Mouse (Mus musculus) olfactory bulb, adult 2 months (tissue): Measurements from ENCODE around the gene Grtp1. TPM values are rescaled to one million over a fixed set of nuclear protein-coding genes. Genes with fewer than 3 reads are reported as not detected.

Experiments
- H3K27ac ChIP-seq: fragments of 200-500 bp; 2 replicates; pipeline ENCODE4 v1.5.1; 2012; ENCODE audit warnings: low read depth, low read length; ENCODE audit not compliant: insufficient read depth
- H3K4me1 ChIP-seq: fragments of 200-500 bp; 2 replicates; pipeline ENCODE4 v1.6.1; 2012; ENCODE audit warnings: low read length; ENCODE audit not compliant: control insufficient read depth, insufficient read depth
- H3K4me3 ChIP-seq: fragments of 200-500 bp; 2 replicates; pipeline ENCODE4 v1.5.1; 2012; ENCODE audit warnings: mild to moderate bottlenecking, low read depth, low read length, moderate library complexity; ENCODE audit not compliant: insufficient read depth
- CTCF ChIP-seq: fragments of 200-500 bp; IDR thresholded peaks from 2 replicates; pipeline ENCODE4 v1.5.1; 2012; ENCODE audit warnings: low read depth, mild to moderate bottlenecking, low read length, moderate library complexity; ENCODE audit not compliant: insufficient read depth
- POLR2A ChIP-seq: fragments of 200-500 bp; IDR thresholded peaks from 2 replicates; pipeline ENCODE4 v1.6.1; 2012; ENCODE audit warnings: mild to moderate bottlenecking, low read depth, low read length, moderate library complexity; ENCODE audit not compliant: insufficient read depth
- WGBS: fragments of 180-500 bp; shearing (Covaris S2); methylation state at CpG from one replicate; pipeline ENCODE4 v1.1.7; 2018; 5-methylcytosine and 5-hydroxymethylcytosine counted together
- polyA plus RNA-seq: library from polyadenylated mRNA; stranded (reverse); fragments of >200 nt; gene quantifications from 2 replicates; pipeline ENCODE4 v1.2.4, GENCODE M21; 2012; ENCODE audit warnings: low replicate concordance; ENCODE audit not compliant: missing spikeins, insufficient read depth, insufficient read length

Gene Grtp1
- polyA plus RNA-seq, 1 experiment, result not detected

- WGBS, result 57% methylated on average over 5 of the region's 5 CpGs
- Histone ChIP-seq H3K4me1 (peaks cover 6% of the 10 kb centered on the region), H3K4me3 (no peak overlapping the region), H3K27ac (no peak overlapping the region)
- no peak for TF ChIP-seq CTCF
- no peak for TF ChIP-seq POLR2A
Observed at GRCm38 (mm10) chr8:13206290-13206689, 5.9 kb upstream of the Grtp1 start.

- no peak overlapping the region for H3K27ac ChIP-seq
- peaks cover 11% of the 10 kb centered on the region for H3K4me1 ChIP-seq
- TF ChIP-seq CTCF, result no peak
- no peak for TF ChIP-seq POLR2A
- H3K4me3 ChIP-seq, result no peak overlapping the region
- WGBS, result 88% methylated on average over 5 of the region's 5 CpGs
Observed at GRCm38 (mm10) chr8:13205311-13205710, 4.9 kb upstream of the Grtp1 start.

- TF ChIP-seq CTCF (no peak), POLR2A (no peak)
- Histone ChIP-seq H3K4me1 (peaks cover 18% of the 10 kb centered on the region), H3K27ac (no peak overlapping the region), H3K4me3 (no peak overlapping the region)
- 72% methylated on average over 12 of the region's 12 CpGs for WGBS
Observed at GRCm38 (mm10) chr8:13204371-13205140, 4.1 kb upstream of the Grtp1 start.

GRCm38 (mm10) chr8:13203472-13203871 lies 3.1 kb upstream of the Grtp1 start:
- Histone ChIP-seq H3K27ac (no peak overlapping the region), H3K4me1 (peaks cover 14% of the 10 kb centered on the region), H3K4me3 (no peak overlapping the region)
- 82% methylated on average over 1 of the region's 1 CpGs for WGBS
- TF ChIP-seq POLR2A (no peak), CTCF (no peak)

GRCm38 (mm10) chr8:13202806-13203205 lies 2.4 kb upstream of the Grtp1 start:
- TF ChIP-seq CTCF (no peak), POLR2A (no peak)
- WGBS, result 89% methylated on average over 3 of the region's 3 CpGs

GRCm38 (mm10) chr8:13202041-13202440 lies 1.6 kb upstream of the Grtp1 start:
- Histone ChIP-seq H3K27ac (no peak overlapping the region), H3K4me1 (peaks cover 14% of the 10 kb centered on the region), H3K4me3 (no peak overlapping the region)
- TF ChIP-seq CTCF (no peak), POLR2A (no peak)
- 69% methylated on average over 3 of the region's 3 CpGs for WGBS

More at GRCm38 (mm10) chr8:13202806-13203205, 2.4 kb upstream of the Grtp1 start:
- Histone ChIP-seq H3K27ac (no peak overlapping the region), H3K4me3 (no peak overlapping the region), H3K4me1 (peaks cover 14% of the 10 kb centered on the region)

- peak overlapping the region; percentile 32 for H3K4me3 ChIP-seq
- WGBS, result 2% methylated on average over 18 of the region's 18 CpGs
- no peak overlapping the region for H3K27ac ChIP-seq
- peaks cover 14% of the 10 kb centered on the region for H3K4me1 ChIP-seq
- no peak for TF ChIP-seq CTCF
Observed at GRCm38 (mm10) chr8:13201013-13201334, 554 bp upstream of the Grtp1 start.

GRCm38 (mm10) chr8:13199385-13200061 lies 897 bp downstream of the Grtp1 start:
- peak overlapping the region; percentile 77; the same call in 1 of the 2 replicates for H3K4me3 ChIP-seq
- peaks cover 14% of the 10 kb centered on the region for H3K4me1 ChIP-seq
- no peak overlapping the region for H3K27ac ChIP-seq
- TF ChIP-seq CTCF, result no peak
- no peak for TF ChIP-seq POLR2A
- 56% methylated on average over 14 of the region's 14 CpGs for WGBS

GRCm38 (mm10) chr8:13197493-13197892 lies 2.9 kb downstream of the Grtp1 start:
- peaks cover 14% of the 10 kb centered on the region for H3K4me1 ChIP-seq
- no peak overlapping the region for H3K27ac ChIP-seq
- TF ChIP-seq POLR2A (no peak), CTCF (no peak)
- no peak overlapping the region for H3K4me3 ChIP-seq
- 82% methylated on average over 5 of the region's 5 CpGs for WGBS

GRCm38 (mm10) chr8:13194818-13195217 lies 5.6 kb downstream of the Grtp1 start:
- Histone ChIP-seq H3K4me3 (no peak overlapping the region), H3K27ac (no peak overlapping the region), H3K4me1 (peaks cover 2% of the 10 kb centered on the region; the same call in 1 of the 2 replicates)
- TF ChIP-seq POLR2A (no peak), CTCF (no peak)
- 45% methylated on average over 10 of the region's 10 CpGs for WGBS
